Mouse (Mus musculus): ENCODE data around the gene Chuk.
"Not testable (repeated sequence)": the region's sequence is repeated elsewhere in the genome, so short reads cannot be mapped to it uniquely, and the experiment has no call there.

Gene Chuk

DNA sequence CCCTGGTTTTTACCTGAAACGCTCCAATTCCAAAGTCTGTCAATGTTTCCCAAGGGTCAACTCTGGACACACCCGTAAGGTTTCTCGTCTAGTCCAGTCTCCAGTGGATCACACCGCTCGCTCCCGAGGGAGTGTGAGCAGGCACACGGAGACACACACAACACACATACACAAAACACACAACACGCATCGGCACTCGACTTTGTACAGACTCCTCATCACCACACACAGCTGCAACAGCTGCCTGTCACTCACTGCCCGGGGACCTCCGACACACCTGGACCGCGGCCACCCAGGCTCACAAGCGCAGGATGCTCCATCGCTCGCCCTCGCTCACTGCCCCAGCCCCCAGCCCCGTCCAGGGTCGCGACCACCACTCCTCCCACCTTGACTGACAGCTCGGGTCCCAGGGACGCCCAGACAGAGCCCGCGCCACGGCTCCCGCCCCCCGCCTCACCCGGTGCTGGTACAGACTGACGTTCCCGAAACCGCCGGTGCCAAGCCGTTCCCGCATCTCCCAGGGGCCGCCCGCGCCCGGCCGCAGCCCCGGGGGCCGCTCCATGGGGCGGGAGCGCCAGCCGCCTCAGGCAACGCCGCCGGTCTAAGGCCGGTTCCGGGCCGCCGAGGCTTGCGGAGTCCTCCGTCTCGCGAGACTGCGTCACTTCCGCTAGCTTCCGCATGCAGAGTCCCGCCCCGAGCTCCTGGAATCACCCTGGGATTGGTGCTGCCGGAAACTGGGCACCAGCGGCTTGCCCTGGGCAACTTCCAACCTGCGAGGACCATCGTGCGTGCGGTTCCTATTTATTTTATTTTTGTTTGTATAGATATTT lies at the start of gene Chuk:
Chuk (minus strand) TSS at position 650 of the 830 bp plus-strand sequence.
- DNase-seq (ENCODE audit: low spot score): peak; percentile 98

- DNase-seq (ENCODE audit: low spot score): no peak
These were observed 49.7 kb upstream of the Chuk start for GRCm38 (mm10) chr19:44157005-44157404.

- no peak for DNase-seq (ENCODE audit: low spot score)
These were observed 46.5 kb upstream of the Chuk start for GRCm38 (mm10) chr19:44153781-44154180.

- DNase-seq (ENCODE audit: low spot score): no peak
These were observed 41.7 kb upstream of the Chuk start for GRCm38 (mm10) chr19:44148991-44149390.

DNA sequence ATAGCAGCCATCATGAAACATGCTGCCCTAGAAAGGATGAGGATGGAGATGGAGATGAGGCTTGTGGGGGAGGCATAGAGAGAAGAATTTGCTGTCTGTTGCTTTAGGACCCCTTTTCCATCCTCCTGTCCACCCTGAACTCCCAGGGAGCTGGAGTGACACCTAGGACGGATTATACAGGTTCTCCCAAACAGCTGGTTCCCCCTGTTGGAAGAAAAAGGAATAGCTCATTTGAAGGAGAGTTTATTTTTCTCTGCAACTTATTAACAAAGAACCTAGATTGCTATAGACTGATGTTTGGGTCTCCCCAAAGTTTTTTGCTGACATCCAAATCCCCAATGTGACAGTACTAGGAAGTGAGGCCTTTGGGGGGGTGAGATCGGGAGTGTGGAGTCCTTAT lies 41.1 kb upstream of the Chuk start:
- no peak for DNase-seq (ENCODE audit: low spot score)

- no peak for DNase-seq (ENCODE audit: low spot score)
These were observed 39.7 kb upstream of the Chuk start for GRCm38 (mm10) chr19:44146951-44147350.

DNA sequence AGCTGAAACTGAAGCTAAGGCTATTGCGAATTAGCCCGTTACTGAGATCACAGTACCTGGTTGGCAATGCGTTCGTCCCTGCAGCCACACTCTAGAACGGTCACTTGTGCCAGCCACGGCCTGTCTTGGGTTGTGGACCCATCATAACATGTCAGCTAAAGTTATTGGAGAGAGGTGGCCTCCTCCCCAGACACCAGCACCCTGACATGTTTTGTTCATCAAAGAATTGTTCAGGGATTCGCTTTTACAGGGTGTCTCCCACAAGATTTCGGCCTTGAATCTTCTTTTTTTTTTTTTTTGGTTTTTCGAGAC lies 39.2 kb upstream of the Chuk start:
- no peak for DNase-seq (ENCODE audit: low spot score)

- DNase-seq (ENCODE audit: low spot score): peak; percentile 89
These were observed 38.7 kb upstream of the Chuk start, which contains the start of gene Bloc1s2 for GRCm38 (mm10) chr19:44145702-44146567. Gene Bloc1s2, minus strand, starts transcription at chr19:44146446.

GRCm38 (mm10) chr19:44144366-44144765 lies 37.1 kb upstream of the Chuk start:
- DNase-seq (ENCODE audit: low spot score): no peak

DNA sequence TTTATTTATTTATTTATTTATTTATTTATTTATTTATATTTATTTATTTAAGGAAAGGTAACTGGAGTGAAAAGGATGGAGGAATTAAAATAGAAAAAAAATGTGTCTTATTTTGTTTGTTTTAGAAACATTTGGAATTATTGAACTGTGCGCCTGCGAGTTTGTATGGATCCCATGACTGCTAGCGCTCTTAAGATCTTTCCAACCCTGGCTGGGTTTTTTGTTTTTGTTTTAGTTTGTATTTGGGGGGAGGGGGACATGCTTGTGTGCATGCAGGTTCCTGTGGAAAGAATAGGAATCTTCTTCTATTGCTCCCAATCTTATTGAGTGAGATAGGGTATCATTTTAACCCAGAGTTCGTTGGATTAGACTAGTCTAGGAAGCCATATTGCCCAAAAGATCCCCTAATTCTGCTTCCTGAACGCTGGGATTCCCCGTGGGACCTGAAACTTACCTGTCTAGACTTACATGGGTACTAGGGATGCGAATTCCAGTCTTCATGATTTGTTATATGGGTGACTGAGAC lies 28.7 kb upstream of the Chuk start:
- no peak for DNase-seq (ENCODE audit: low spot score)

DNA sequence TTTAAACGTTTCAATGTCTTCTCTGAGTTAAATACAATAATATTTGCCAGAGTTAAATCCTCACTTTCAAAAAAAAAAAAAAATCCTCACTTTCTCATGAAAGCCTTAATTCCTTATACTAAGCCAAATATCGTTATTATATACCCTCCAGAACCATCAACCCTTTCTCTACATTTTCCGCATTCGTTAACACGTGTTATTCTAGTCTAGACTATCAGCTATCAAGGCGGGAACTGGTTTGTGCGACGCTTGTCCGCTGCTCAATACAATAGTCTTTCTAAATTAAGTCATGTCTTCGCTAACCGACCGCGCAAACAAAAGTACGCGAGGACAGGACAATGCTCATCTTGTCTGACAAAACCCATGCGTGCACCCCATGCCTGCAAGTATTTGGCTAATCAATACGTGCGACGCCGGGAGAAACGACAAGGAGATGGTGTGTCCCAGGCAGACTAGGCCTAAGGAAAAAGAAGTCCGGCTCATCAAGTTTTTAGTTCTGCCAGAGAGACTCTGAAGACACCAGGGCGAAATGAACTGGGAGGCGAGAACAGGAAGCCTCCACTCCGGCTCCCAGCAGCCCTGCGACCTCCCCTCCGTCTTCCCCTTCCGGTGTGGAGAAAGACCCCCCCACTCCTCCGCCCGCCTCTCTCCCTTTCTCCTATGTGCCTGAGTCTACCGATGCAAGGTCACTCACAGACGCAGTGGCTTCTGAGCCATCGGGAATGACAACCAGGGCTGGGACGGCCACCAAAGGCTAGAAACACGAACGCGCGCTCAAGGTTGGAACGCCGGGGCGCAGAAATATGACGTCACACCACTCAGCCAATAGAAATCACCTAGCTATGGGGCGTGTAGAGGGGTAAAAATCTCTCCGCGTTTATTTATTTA lies 28.0 kb upstream of the Chuk start, which contains the start of gene Cwf19l1:
Cwf19l1 (minus strand) TSS at position 805 of the 888 bp plus-strand sequence.
- peak; percentile 78 for DNase-seq (ENCODE audit: low spot score)

- no peak for DNase-seq (ENCODE audit: low spot score)
These were observed 25.6 kb upstream of the Chuk start for GRCm38 (mm10) chr19:44132917-44133316.

DNA sequence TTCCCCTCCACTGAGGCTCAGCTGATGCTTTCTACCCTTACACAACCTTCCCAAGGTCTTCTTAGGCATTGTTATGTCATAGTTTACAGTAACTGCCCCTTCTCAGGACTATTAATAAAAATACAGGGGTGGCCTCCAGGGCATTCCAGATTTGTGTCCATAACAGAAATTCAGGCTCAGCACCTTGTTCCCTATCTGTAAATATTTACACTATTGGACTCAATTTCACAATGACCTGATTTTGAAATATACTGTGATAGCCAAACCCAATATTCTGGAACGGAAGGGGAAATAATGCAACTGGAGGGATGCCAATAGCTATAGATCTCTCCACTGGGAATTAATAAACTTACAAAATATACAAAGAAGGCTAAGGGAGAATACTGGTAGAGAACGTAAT lies 21.3 kb upstream of the Chuk start:
- no peak for DNase-seq (ENCODE audit: low spot score)

- no peak for DNase-seq (ENCODE audit: low spot score)
These were observed 20.6 kb upstream of the Chuk start for GRCm38 (mm10) chr19:44127729-44128497.

GRCm38 (mm10) chr19:44121137-44121536 lies 13.9 kb upstream of the Chuk start:
- no peak for DNase-seq (ENCODE audit: low spot score)

DNA sequence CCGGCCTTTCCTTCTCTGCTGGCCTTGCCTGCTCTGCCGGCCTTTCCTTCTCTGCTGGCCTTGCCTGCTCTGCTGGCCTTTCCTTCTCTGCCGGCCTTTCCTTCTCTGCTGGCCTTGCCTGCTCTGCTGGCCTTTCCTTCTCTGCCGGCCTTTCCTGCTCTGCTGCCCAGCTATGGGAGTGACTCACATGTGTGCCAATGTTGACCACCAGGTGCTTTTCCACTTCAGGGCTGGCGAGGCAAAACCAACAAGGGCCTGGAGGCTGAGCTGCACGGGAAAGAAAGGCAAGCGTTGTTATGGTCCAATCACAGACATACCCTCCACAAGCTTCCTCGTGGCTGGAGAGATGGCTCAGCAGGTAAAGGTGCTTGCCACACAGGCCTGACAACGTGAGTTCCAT lies 13.4 kb upstream of the Chuk start:
- DNase-seq (ENCODE audit: low spot score): not testable (repeated sequence)

DNA sequence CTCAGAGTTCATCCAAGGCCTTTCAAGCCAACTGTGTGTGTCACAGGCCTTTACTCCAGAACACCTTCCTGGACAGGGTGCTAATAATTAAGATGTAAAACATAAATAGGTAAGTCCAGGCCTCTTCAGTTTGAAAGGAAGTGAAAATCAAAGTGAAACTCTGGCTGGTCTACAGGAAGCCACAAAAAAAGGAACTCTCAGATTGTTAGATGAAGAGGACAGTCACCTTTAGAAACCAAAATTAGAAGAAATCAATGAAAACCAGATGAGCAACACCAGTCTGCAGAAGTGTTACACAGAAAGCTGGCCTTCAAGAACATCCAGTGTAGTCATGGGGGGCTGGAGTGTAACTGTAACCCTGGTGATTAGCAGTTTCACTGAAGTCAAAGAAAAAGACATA lies 10.5 kb upstream of the Chuk start:
- no peak for DNase-seq (ENCODE audit: low spot score)

- DNase-seq (ENCODE audit: low spot score): no peak
These were observed 4.4 kb upstream of the Chuk start for GRCm38 (mm10) chr19:44111706-44112105.

GRCm38 (mm10) chr19:44110356-44110755 lies 3.1 kb upstream of the Chuk start:
- DNase-seq (ENCODE audit: low spot score): no peak

- no peak for DNase-seq (ENCODE audit: low spot score)
These were observed 1.7 kb upstream of the Chuk start for GRCm38 (mm10) chr19:44108996-44109395.
